In genomic region chr5:121712934-121713538, GRCm38 (mm10) we compare ENCODE assay signal across 8 mouse cellular contexts. TPM values are rescaled to one million over a fixed set of nuclear protein-coding genes. Genes with fewer than 3 reads are reported as not detected.
A peak's percentile ranks its signal among the peaks of the same experiment; 100 is the strongest.
DNase-seq lines count a peak whose midpoint lies in the region; ATAC-seq lines count a peak whose summit lies in the region.

No protein-coding gene starts in this region.

- H3K36me3 ChIP-seq in hindbrain, embryonic 13.5 days: no peaks in the 10 kb centered on the region; the same call in 1 of the 2 replicates
- peaks cover 2% of the 10 kb centered on the region; the same call in 1 of the 2 replicates for H3K36me3 ChIP-seq in limb, embryonic 11.5 days (ENCODE audit: control insufficient read depth, insufficient read depth, low read length)
- no peaks in the 10 kb centered on the region for H3K36me3 ChIP-seq in midbrain, embryonic 13.5 days
- no peaks in the 10 kb centered on the region for H3K36me3 ChIP-seq in stomach, embryonic 15.5 days

- peak overlapping the region; percentile 99 for H3K9ac ChIP-seq in hindbrain, embryonic 13.5 days
- H3K9ac ChIP-seq in limb, embryonic 11.5 days (ENCODE audit: low read length): peak overlapping the region; percentile 95
- peak overlapping the region; percentile 98 for H3K9ac ChIP-seq in midbrain, embryonic 13.5 days (replicated peaks)
- H3K9ac ChIP-seq in stomach, embryonic 15.5 days: peak overlapping the region; percentile 98

- peaks cover 47% of the 10 kb centered on the region for H3K4me1 ChIP-seq in hindbrain, embryonic 13.5 days (replicated peaks)
- peaks cover 14% of the 10 kb centered on the region; the same call in 1 of the 2 replicates for H3K4me1 ChIP-seq in limb, embryonic 11.5 days (ENCODE audit: control insufficient read depth, insufficient read depth, low read length)
- peaks cover 43% of the 10 kb centered on the region for H3K4me1 ChIP-seq in midbrain, embryonic 13.5 days (replicated peaks)
- peaks cover 24% of the 10 kb centered on the region for H3K4me1 ChIP-seq in stomach, embryonic 15.5 days

- DNase-seq in layer of hippocampus, adult 11-12 months (ENCODE audit: low spot score): peak; percentile 41
- DNase-seq in layer of hippocampus, postnatal 25 days (ENCODE audit: extremely low spot score in 1 of 2, low spot score in 1 of 2): no peak
- peak; percentile 40 for DNase-seq in cerebellum, adult 8-10 months
- peak; percentile 73 for DNase-seq in limb, embryonic 11.5 days (ENCODE audit: low spot score)

- 0 out of 2 replicates have a peak, but pooled peaks have one; percentile 16 for ATAC-seq in frontal cortex, adult (ENCODE audit: low TSS enrichment)
- ATAC-seq in hindbrain, embryonic 13.5 days (ENCODE audit: low FRiP score): peak; percentile 52; the same call in 1 of the 2 replicates
- peak; percentile 53; the same call in 1 of the 2 replicates for ATAC-seq in limb, embryonic 11.5 days (ENCODE audit: insufficient number of reproducible peaks, low FRiP score, low TSS enrichment, low read depth)
- ATAC-seq in midbrain, embryonic 13.5 days: peak; percentile 64
- ATAC-seq in stomach, embryonic 15.5 days (ENCODE audit: insufficient read depth, low FRiP score, low read depth): no peak; the same call in 1 of the 2 replicates

- under 1% methylated on average over 15 of the region's 32 CpGs for WGBS in hindbrain, embryonic 13.5 days
- under 1% methylated on average over 26 of the region's 32 CpGs for WGBS in limb, embryonic 11.5 days
- under 1% methylated on average over 21 of the region's 32 CpGs for WGBS in midbrain, embryonic 13.5 days
- WGBS in stomach, embryonic 15.5 days: under 1% methylated on average over 32 of the region's 32 CpGs

- no peaks in the 10 kb centered on the region for H3K27me3 ChIP-seq in hindbrain, embryonic 13.5 days
- H3K27me3 ChIP-seq in limb, embryonic 11.5 days (ENCODE audit: control insufficient read depth, insufficient read depth, low read length): no peaks in the 10 kb centered on the region
- H3K27me3 ChIP-seq in midbrain, embryonic 13.5 days: no peaks in the 10 kb centered on the region
- H3K27me3 ChIP-seq in stomach, embryonic 15.5 days (replicated peaks): no peaks in the 10 kb centered on the region

- H3K4me2 ChIP-seq in hindbrain, embryonic 13.5 days: peak overlapping the region; percentile 89
- H3K4me2 ChIP-seq in limb, embryonic 11.5 days (ENCODE audit: low read depth, severe bottlenecking): peak overlapping the region; percentile 59
- H3K4me2 ChIP-seq in midbrain, embryonic 13.5 days (replicated peaks): peak overlapping the region; percentile 79
- H3K4me2 ChIP-seq in stomach, embryonic 15.5 days: peak overlapping the region; percentile 64

- H3K27ac ChIP-seq in hindbrain, embryonic 13.5 days: peak overlapping the region; percentile 98
- H3K27ac ChIP-seq in limb, embryonic 11.5 days (replicated peaks; ENCODE audit: low read depth, low read length): peak overlapping the region; percentile 97
- H3K27ac ChIP-seq in midbrain, embryonic 13.5 days: peak overlapping the region; percentile 98
- H3K27ac ChIP-seq in stomach, embryonic 15.5 days: peak overlapping the region; percentile 96

- H3K4me3 ChIP-seq in hindbrain, embryonic 13.5 days: peak overlapping the region; percentile 99
- peak overlapping the region; percentile 100 for H3K4me3 ChIP-seq in limb, embryonic 11.5 days (ENCODE audit: low read depth, low read length)
- peak overlapping the region; percentile 97 for H3K4me3 ChIP-seq in midbrain, embryonic 13.5 days (replicated peaks)
- peak overlapping the region; percentile 97 for H3K4me3 ChIP-seq in stomach, embryonic 15.5 days (replicated peaks)

- no peaks in the 10 kb centered on the region for H3K9me3 ChIP-seq in hindbrain, embryonic 13.5 days
- no peaks in the 10 kb centered on the region for H3K9me3 ChIP-seq in limb, embryonic 11.5 days (ENCODE audit: control insufficient read depth, low read length)
- H3K9me3 ChIP-seq in midbrain, embryonic 13.5 days: no peaks in the 10 kb centered on the region
- H3K9me3 ChIP-seq in stomach, embryonic 15.5 days: no peaks in the 10 kb centered on the region

RNA-seq across cellular contexts. Expression of gene Atxn2, which starts 1.9 kb away (rescaled TPM):
- 100 to 1,000 TPM; 197 to 244 TPM for total RNA-seq in layer of hippocampus, postnatal 25 days (2021)
- 60.9 and 68.3 TPM in 2 replicates for polyA plus RNA-seq in hindbrain, embryonic 13.5 days (2015; fragmentation: Nextera tagmentation; extraction: Ambion mirVana)
- polyA plus RNA-seq in limb, embryonic 11.5 days (2014; fragmentation: Nextera tagmentation; extraction: Ambion mirVana): 74.4 and 84.9 TPM in 2 replicates
- 57.6 and 68.1 TPM in 2 replicates for polyA plus RNA-seq in midbrain, embryonic 13.5 days (2015; fragmentation: Nextera tagmentation; extraction: Ambion mirVana)
- polyA plus RNA-seq in stomach, embryonic 15.5 days (2015; fragmentation: Nextera tagmentation; extraction: Ambion mirVana): 63.4 and 70.5 TPM in 2 replicates

RNA-seq across cellular contexts. Expression of gene Brap, which starts 52.7 kb away (rescaled TPM):
- total RNA-seq in layer of hippocampus, postnatal 25 days (2021): 10 to 100 TPM; 63.2 to 63.6 TPM
- 44.3 and 44.5 TPM in 2 replicates for polyA plus RNA-seq in hindbrain, embryonic 13.5 days (2015; fragmentation: Nextera tagmentation; extraction: Ambion mirVana)
- 37.1 and 42.7 TPM in 2 replicates for polyA plus RNA-seq in limb, embryonic 11.5 days (2014; fragmentation: Nextera tagmentation; extraction: Ambion mirVana)
- polyA plus RNA-seq in midbrain, embryonic 13.5 days (2015; fragmentation: Nextera tagmentation; extraction: Ambion mirVana): 42.7 and 44.9 TPM in 2 replicates
- 37.6 and 38.1 TPM in 2 replicates for polyA plus RNA-seq in stomach, embryonic 15.5 days (2015; fragmentation: Nextera tagmentation; extraction: Ambion mirVana)

RNA-seq across cellular contexts. Expression of gene Acad10, which starts 52.7 kb away (rescaled TPM):
- total RNA-seq in layer of hippocampus, postnatal 25 days (2021): 1 to 10 TPM; 3.1 to 3.9 TPM
- polyA plus RNA-seq in hindbrain, embryonic 13.5 days (2015; fragmentation: Nextera tagmentation; extraction: Ambion mirVana): 1.7 and 1.9 TPM in 2 replicates
- 1.3 and 1.7 TPM in 2 replicates for polyA plus RNA-seq in limb, embryonic 11.5 days (2014; fragmentation: Nextera tagmentation; extraction: Ambion mirVana)
- 1.8 and 2.3 TPM in 2 replicates for polyA plus RNA-seq in midbrain, embryonic 13.5 days (2015; fragmentation: Nextera tagmentation; extraction: Ambion mirVana)
- polyA plus RNA-seq in stomach, embryonic 15.5 days (2015; fragmentation: Nextera tagmentation; extraction: Ambion mirVana): 3.1 and 3.3 TPM in 2 replicates

Comparison
In these comparisons a context has a peak if more than half of its experiments do, and no peak if none do; other contexts are left out.
1. DNase-seq: peak in layer of hippocampus, adult 11-12 months (single experiment), cerebellum, adult 8-10 months (single experiment) and limb, embryonic 11.5 days (single experiment); none in layer of hippocampus, postnatal 25 days (0 of 2).
2. Peak in every context shown above with its lines, with median percentiles within 50 percentile points of each other: H3K27ac ChIP-seq, H3K4me2 ChIP-seq, H3K4me3 ChIP-seq and H3K9ac ChIP-seq.